Mouse (Mus musculus): ENCODE results near the gene Vbp1.

DNA sequence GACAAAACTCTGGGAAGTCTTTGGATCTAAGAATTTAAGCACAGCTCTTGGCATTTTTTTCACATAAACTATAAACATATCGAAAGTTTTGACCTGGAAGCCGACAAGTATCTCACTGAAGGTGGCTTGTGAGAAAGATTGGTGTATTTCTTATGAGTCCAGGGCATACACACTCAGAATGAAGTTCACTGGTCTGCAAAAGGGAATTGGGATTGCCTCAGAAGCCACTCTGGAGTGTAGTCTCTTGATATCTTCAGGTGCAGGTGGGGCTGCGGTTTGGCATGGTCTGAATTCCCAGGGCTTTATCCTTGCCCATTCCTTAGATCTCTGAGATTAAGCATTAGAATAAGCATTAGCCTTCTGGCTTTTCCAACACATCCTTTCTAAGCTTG is 316 bp upstream of the Vbp1 start:
- TF ChIP-seq POLR2A (IDR thresholded peaks at IDR 0.05; ENCODE audit: low read depth, low read length) (no peak), CTCF (IDR thresholded peaks at IDR 0.05; ENCODE audit: extremely low read depth, insufficient read depth, insufficient read length, insufficient replicate concordance) (no peak)
